Mouse (Mus musculus) olfactory bulb, adult 2 months (tissue): ENCODE results near the gene Colgalt2.

Source experiments
- CTCF ChIP-seq: fragments of 200-500 bp; IDR thresholded peaks from 2 replicates; pipeline ENCODE4 v1.5.1; 2012; ENCODE audit warnings: low read depth, mild to moderate bottlenecking, low read length, moderate library complexity; ENCODE audit not compliant: insufficient read depth
- POLR2A ChIP-seq: fragments of 200-500 bp; IDR thresholded peaks from 2 replicates; pipeline ENCODE4 v1.6.1; 2012; ENCODE audit warnings: mild to moderate bottlenecking, low read depth, low read length, moderate library complexity; ENCODE audit not compliant: insufficient read depth

DNA sequence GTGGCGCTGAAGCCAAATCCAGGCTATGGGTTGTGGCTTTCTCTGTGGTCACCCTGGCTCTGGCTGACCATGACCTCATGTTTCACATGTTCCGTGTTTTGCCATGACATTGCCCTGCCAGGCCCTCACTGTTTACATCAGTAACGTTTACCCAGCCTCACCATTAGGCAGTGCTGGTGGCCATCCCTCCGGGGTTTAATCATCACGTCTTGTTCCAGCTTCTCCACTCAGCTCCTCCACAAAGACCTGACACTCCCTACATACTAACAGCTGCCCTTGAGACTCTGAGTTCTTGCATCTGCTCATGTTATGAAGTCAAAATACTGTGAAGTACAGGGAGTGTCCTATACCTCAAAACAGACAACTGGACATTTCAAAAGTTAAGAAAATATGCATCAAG, 54.9 kb downstream of the Colgalt2 start:
- no peak for TF ChIP-seq CTCF
- no peak for TF ChIP-seq POLR2A
